Mouse (Mus musculus) embryonic facial prominence, embryonic 13.5 days (tissue): Measurements from ENCODE around the gene Gsk3a. TPM values are rescaled to one million over a fixed set of nuclear protein-coding genes. Genes with fewer than 3 reads are reported as not detected.

ENCODE experiments used
- ATAC-seq: fragments of 200-750 bp; cut with Nextera tagmentation; 2 replicates; pipeline ENCODE4 v1.8.0; 2017; ENCODE audit warnings: low read depth; ENCODE audit not compliant: insufficient number of reproducible peaks, insufficient read depth, low FRiP score, low TSS enrichment
- H3K27ac ChIP-seq: fragments of 300-500 bp; sonication (generic); 2 replicates; pipeline ENCODE4 v1.5.1; 2015; ENCODE audit warnings: moderate library complexity, mild to moderate bottlenecking, inconsistent platforms
- H3K27me3 ChIP-seq: fragments of 300-500 bp; sonication (generic); 2 replicates; pipeline ENCODE4 v1.6.1; 2015; ENCODE audit warnings: mild to moderate bottlenecking, inconsistent platforms
- H3K36me3 ChIP-seq: fragments of 300-500 bp; sonication (generic); 2 replicates; pipeline ENCODE4 v1.6.1; 2015; ENCODE audit warnings: mild to moderate bottlenecking, inconsistent platforms
- H3K4me1 ChIP-seq: fragments of 300-500 bp; sonication (generic); 2 replicates; pipeline ENCODE4 v1.6.1; 2015; ENCODE audit warnings: inconsistent platforms
- H3K4me2 ChIP-seq: fragments of 300-500 bp; sonication (generic); 2 replicates; pipeline ENCODE4 v1.6.1; 2015; ENCODE audit warnings: moderate library complexity, mild to moderate bottlenecking, inconsistent platforms
- H3K4me3 ChIP-seq: fragments of 300-500 bp; sonication (generic); 2 replicates; pipeline ENCODE4 v1.5.1; 2015; ENCODE audit warnings: mild to moderate bottlenecking, inconsistent platforms
- H3K9ac ChIP-seq: fragments of 300-500 bp; sonication (generic); 2 replicates; pipeline ENCODE4 v1.6.1; 2015; ENCODE audit warnings: mild to moderate bottlenecking, inconsistent platforms
- H3K9me3 ChIP-seq: fragments of 300-500 bp; sonication (generic); 2 replicates; pipeline ENCODE4 v1.6.1; 2016; ENCODE audit warnings: inconsistent platforms
- WGBS: fragments of 180-500 bp; shearing (Covaris S2); methylation state at CpG from one replicate; pipeline ENCODE4 v1.1.7; 2015; ENCODE audit warnings: mixed read lengths; 5-methylcytosine and 5-hydroxymethylcytosine counted together
- polyA plus RNA-seq: library from polyadenylated mRNA; unstranded; fragments of >200 nt; fragmentation: Nextera tagmentation; extraction: Ambion mirVana; gene quantifications from 2 replicates; pipeline ENCODE4 v1.2.1, GENCODE M21; 2015

The Gsk3a gene
- polyA plus RNA-seq, 1 experiment from 2014 or later = 14.4 TPM

GRCm38 (mm10) chr7:25246079-25246758 is 8.6 kb upstream of the Gsk3a start:
- H3K36me3 ChIP-seq = peaks cover 47% of the 10 kb centered on the region
- 39% methylated on average over 20 of the region's 20 CpGs for WGBS
- peak overlapping the region; percentile 93 for H3K4me3 ChIP-seq
- peak overlapping the region; percentile 99 for H3K27ac ChIP-seq
- H3K4me1 ChIP-seq = peaks cover 51% of the 10 kb centered on the region
- no peaks in the 10 kb centered on the region for H3K27me3 ChIP-seq
- no peak for ATAC-seq
- H3K4me2 ChIP-seq = peak overlapping the region; percentile 98
- no peaks in the 10 kb centered on the region for H3K9me3 ChIP-seq
- H3K9ac ChIP-seq = peak overlapping the region; percentile 98

DNA sequence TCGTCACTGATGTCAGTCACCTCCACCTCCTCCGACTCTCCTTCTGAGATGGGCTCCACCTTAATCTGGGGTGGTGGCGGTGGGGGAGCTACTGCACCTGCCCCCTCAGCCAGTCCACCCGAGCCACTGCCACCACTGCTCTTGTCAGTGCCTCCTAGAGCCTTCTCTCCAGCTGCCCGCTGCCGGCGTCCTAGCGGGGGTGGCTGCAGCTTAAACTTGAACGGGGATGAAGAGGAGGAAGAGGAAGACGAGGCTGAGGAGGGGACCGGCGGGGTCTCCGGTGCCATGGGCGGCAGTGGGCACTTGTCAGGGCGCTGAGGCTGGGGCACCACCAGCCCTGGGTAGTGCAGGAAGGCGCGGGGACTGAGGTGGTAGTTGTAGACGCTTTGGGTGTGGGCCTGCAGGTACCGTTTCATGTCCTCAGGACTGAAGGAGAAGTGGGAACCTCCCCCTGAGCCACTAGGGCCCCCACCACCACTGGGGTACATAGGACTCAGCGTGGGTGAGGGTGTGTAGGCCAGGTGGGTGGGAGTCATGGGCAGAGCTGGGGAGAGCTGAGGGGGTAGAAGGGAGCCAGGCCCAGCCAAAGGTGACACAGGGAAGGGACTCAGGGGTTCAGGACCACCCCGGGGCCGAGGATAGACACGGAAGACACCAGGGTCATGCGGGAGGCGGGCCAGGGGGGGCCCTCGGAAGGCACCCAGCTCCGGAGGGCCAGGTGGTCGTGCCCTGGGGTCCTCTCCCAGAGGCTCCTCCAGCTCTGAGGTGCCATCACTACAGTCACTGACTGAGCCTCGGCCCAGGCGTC is 7.1 kb upstream of the Gsk3a start:
- Histone ChIP-seq H3K27ac (peak overlapping the region; percentile 99; the same call in 1 of the 2 replicates), H3K9ac (peak overlapping the region; percentile 27; the same call in 1 of the 2 replicates), H3K9me3 (no peaks in the 10 kb centered on the region), H3K4me1 (peaks cover 53% of the 10 kb centered on the region), H3K4me3 (no peak overlapping the region; the same call in 1 of the 2 replicates), H3K27me3 (no peaks in the 10 kb centered on the region), H3K4me2 (no peak overlapping the region), H3K36me3 (peaks cover 54% of the 10 kb centered on the region)
- WGBS = 89% methylated on average over 30 of the region's 30 CpGs
- ATAC-seq = no peak

DNA sequence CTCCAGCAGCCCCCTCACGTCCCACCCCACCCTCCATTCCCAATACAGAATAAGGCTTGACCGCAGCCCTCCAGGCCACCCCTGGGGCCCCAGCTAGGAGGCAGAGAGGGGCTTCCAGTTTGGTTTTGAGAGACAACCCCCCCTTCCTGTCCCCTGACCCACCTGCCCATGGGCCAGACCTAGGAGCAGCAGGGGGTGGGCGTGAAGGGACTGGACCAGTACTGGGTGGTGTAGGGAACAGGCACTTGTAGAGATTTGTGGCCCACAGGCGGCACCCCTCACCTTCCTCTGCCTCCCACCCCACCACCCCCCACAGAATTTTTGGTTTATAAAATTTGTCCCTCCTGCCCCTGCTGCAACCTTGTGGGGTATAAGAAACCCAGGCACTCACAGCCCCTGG is 5.7 kb upstream of the Gsk3a start:
- Histone ChIP-seq H3K4me2 (no peak overlapping the region), H3K9ac (0 out of 2 replicates have a peak overlapping the region, but pooled peaks have one; percentile 21), H3K27me3 (no peaks in the 10 kb centered on the region), H3K36me3 (peaks cover 54% of the 10 kb centered on the region), H3K4me3 (no peak overlapping the region), H3K27ac (0 out of 2 replicates have a peak overlapping the region, but pooled peaks have one; percentile 7), H3K9me3 (no peaks in the 10 kb centered on the region), H3K4me1 (peaks cover 64% of the 10 kb centered on the region)
- 95% methylated on average over 4 of the region's 4 CpGs for WGBS
- no peak for ATAC-seq

GRCm38 (mm10) chr7:25241062-25241461 is 3.4 kb upstream of the Gsk3a start:
- Histone ChIP-seq H3K36me3 (peaks cover 52% of the 10 kb centered on the region), H3K27me3 (no peaks in the 10 kb centered on the region), H3K4me3 (no peak overlapping the region), H3K27ac (peak overlapping the region; percentile 64), H3K9me3 (no peaks in the 10 kb centered on the region), H3K4me1 (peaks cover 50% of the 10 kb centered on the region), H3K9ac (peak overlapping the region; percentile 49; the same call in 1 of the 2 replicates), H3K4me2 (no peak overlapping the region)
- no peak for ATAC-seq
- 40% methylated on average over 2 of the region's 2 CpGs for WGBS

DNA sequence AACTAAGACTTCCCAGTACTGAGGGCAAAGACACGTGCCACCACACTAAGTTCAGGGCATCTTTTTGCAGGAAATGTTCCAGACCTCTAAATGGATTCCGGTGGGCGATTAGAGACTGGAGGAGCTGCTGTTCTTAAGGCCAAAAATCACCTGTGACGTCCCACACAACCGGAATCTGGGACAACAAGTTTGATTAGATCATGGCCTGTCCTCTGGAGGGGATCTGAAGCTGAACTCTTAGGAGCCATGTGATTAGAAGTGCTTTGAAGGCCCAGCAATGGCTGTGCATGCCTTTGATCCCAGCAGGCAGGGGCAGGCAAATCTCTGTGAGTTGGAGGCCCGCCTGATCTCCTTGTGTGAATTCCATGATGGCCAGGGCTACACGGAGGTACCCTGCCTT is 3.0 kb upstream of the Gsk3a start:
- Histone ChIP-seq H3K9ac (no peak overlapping the region), H3K36me3 (peaks cover 50% of the 10 kb centered on the region), H3K4me2 (no peak overlapping the region), H3K27me3 (no peaks in the 10 kb centered on the region), H3K27ac (peak overlapping the region; percentile 28; the same call in 1 of the 2 replicates), H3K4me3 (no peak overlapping the region), H3K9me3 (no peaks in the 10 kb centered on the region), H3K4me1 (peaks cover 50% of the 10 kb centered on the region)
- ATAC-seq = no peak
- 62% methylated on average over 7 of the region's 7 CpGs for WGBS

- Histone ChIP-seq H3K4me2 (peak overlapping the region; percentile 73), H3K4me3 (peak overlapping the region; percentile 92), H3K4me1 (peaks cover 42% of the 10 kb centered on the region), H3K36me3 (peaks cover 50% of the 10 kb centered on the region), H3K27me3 (no peaks in the 10 kb centered on the region), H3K9me3 (no peaks in the 10 kb centered on the region), H3K27ac (peak overlapping the region; percentile 84), H3K9ac (peak overlapping the region; percentile 99)
- WGBS = 2% methylated on average over 30 of the region's 30 CpGs
- ATAC-seq = peak; percentile 39; the same call in 1 of the 2 replicates
Observed at GRCm38 (mm10) chr7:25238829-25239623, 1.4 kb upstream of the Gsk3a start.

DNA sequence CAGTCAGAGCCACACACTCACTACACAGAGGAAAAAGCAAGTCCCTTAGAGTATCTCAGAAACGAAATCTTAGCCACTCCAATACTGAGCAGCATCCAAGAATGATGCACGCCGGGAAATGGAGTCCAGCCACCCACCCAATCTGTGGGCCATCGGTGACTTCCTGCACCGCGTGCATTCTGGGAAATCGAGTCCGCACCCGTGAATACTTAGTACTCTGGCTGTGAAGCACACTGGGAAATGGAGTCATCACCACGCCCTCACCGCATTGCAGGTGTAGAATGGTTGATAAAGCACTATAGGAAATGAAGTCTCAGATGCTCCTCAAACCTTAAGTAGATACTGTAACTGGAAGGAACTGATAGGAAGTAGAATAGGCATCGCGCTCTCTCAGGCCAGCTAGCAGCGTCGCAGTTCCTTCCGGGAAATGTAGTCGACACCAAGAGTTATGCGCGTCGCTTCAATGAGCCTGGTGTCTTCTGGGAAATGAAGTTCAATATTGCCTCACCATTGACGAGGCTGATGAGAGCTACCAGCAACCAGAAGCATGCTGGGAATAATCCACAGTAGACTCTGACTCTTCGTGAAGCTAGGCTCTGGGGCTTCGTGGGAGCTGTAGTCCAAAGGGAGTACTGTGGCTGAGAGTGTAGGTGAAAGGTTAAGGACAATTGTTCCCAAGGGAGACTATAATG is 510 bp upstream of the Gsk3a start:
- H3K36me3 ChIP-seq = peaks cover 52% of the 10 kb centered on the region
- H3K4me3 ChIP-seq = peak overlapping the region; percentile 92
- no peaks in the 10 kb centered on the region for H3K27me3 ChIP-seq
- H3K4me2 ChIP-seq = peak overlapping the region; percentile 73
- peaks cover 42% of the 10 kb centered on the region for H3K4me1 ChIP-seq
- no peaks in the 10 kb centered on the region for H3K9me3 ChIP-seq
- peak overlapping the region; percentile 99 for H3K9ac ChIP-seq
- ATAC-seq = peak; percentile 90
- peak overlapping the region; percentile 84 for H3K27ac ChIP-seq
- under 1% methylated on average over 23 of the region's 23 CpGs for WGBS

GRCm38 (mm10) chr7:25235526-25235925 is 2.1 kb downstream of the Gsk3a start:
- no peak overlapping the region for H3K27ac ChIP-seq
- no peak overlapping the region for H3K4me3 ChIP-seq
- 93% methylated on average over 5 of the region's 5 CpGs for WGBS
- H3K4me1 ChIP-seq = peaks cover 37% of the 10 kb centered on the region
- no peak for ATAC-seq
- peak overlapping the region; percentile 99 for H3K9ac ChIP-seq
- no peaks in the 10 kb centered on the region for H3K27me3 ChIP-seq
- no peaks in the 10 kb centered on the region for H3K9me3 ChIP-seq
- H3K36me3 ChIP-seq = peaks cover 53% of the 10 kb centered on the region
- 0 out of 2 replicates have a peak overlapping the region, but pooled peaks have one; percentile 73 for H3K4me2 ChIP-seq

GRCm38 (mm10) chr7:25233061-25233460 is 4.6 kb downstream of the Gsk3a start:
- peaks cover 22% of the 10 kb centered on the region for H3K4me1 ChIP-seq
- no peaks in the 10 kb centered on the region for H3K27me3 ChIP-seq
- no peak overlapping the region for H3K27ac ChIP-seq
- H3K9ac ChIP-seq = no peak overlapping the region
- 79% methylated on average over 2 of the region's 2 CpGs for WGBS
- H3K9me3 ChIP-seq = no peaks in the 10 kb centered on the region
- H3K4me3 ChIP-seq = no peak overlapping the region
- no peak overlapping the region for H3K4me2 ChIP-seq
- peaks cover 76% of the 10 kb centered on the region for H3K36me3 ChIP-seq
- ATAC-seq = no peak

DNA sequence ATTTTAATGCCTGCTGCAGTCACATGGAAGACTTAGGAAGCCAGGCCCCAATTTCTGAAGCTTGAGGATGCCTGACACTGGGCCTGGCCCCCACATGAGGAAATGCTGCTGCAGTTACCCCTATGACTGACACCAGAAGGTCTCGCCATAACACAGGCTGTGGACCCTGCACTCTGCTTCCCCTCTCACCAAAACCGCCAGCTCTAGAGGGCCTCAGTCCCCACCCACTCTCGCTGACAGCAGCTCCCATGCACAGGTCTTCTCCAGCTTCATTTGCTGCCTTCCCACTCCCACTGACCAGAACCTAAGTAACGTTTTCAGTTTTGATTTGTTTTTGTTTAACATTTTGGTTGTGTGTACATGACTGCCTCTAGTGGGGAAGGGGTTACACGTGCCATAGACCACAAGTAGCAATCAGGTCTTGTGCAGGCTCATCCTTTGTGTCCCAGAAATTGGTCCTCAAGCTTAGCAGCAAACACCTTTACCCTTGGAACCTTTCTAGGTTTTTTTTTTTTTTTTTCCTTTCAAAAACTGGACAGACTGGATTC is 5.5 kb downstream of the Gsk3a start:
- H3K27me3 ChIP-seq = no peaks in the 10 kb centered on the region
- no peak overlapping the region for H3K4me3 ChIP-seq
- H3K27ac ChIP-seq = no peak overlapping the region
- H3K36me3 ChIP-seq = peaks cover 85% of the 10 kb centered on the region
- H3K9ac ChIP-seq = no peak overlapping the region
- 57% methylated on average over 5 of the region's 5 CpGs for WGBS
- peaks cover 22% of the 10 kb centered on the region for H3K4me1 ChIP-seq
- no peak overlapping the region for H3K4me2 ChIP-seq
- no peak for ATAC-seq
- H3K9me3 ChIP-seq = no peaks in the 10 kb centered on the region
